Mouse (Mus musculus) ES-E14 (cell line): ENCODE results near the gene Smoc2. TPM values are rescaled to one million over a fixed set of nuclear protein-coding genes. Genes with fewer than 3 reads are reported as not detected.

Experiments
- DNase-seq: peaks from one replicate; pipeline ENCODE4 v3.0.0-alpha.2; 2013; ENCODE audit warnings: low read depth, low spot score
- H3K27ac ChIP-seq: 2 replicates; pipeline ENCODE4 v1.5.1; 2012; ENCODE audit warnings: low read depth, mild to moderate bottlenecking, low read length, moderate library complexity, mixed read lengths; ENCODE audit not compliant: poor library complexity, insufficient read depth, severe bottlenecking
- H3K36me3 ChIP-seq: 2 replicates; pipeline ENCODE4 v1.6.1; 2012; ENCODE audit warnings: mild to moderate bottlenecking, low read length, moderate library complexity, mixed read lengths; ENCODE audit not compliant: control insufficient read depth, poor library complexity, insufficient read depth, severe bottlenecking
- H3K4me1 ChIP-seq, 2 experiments: fragments of 150-350 bp in 1 of 2; sonication (generic) in 1 of 2; 2 replicates each; pipeline ENCODE4 v1.6.1; 2012; ENCODE audit warnings: low read length in 2 of 2, mild to moderate bottlenecking in 1 of 2, mixed read lengths in 1 of 2; ENCODE audit not compliant: control insufficient read depth in 2 of 2, insufficient read depth in 2 of 2, poor library complexity in 1 of 2
- H3K4me3 ChIP-seq, 2 experiments: fragments of 150-350 bp in 1 of 2; sonication (generic) in 1 of 2; 2 replicates each; pipeline ENCODE4 v1.5.1; 2012; ENCODE audit warnings: low read length in 2 of 2, low read depth in 1 of 2, mild to moderate bottlenecking in 1 of 2, mixed read lengths in 1 of 2; ENCODE audit not compliant: insufficient read depth in 1 of 2, poor library complexity in 1 of 2, severe bottlenecking in 1 of 2
- H3K9ac ChIP-seq: 2 replicates; pipeline ENCODE4 v1.6.1; 2012; ENCODE audit warnings: low read depth, mild to moderate bottlenecking, low read length, mixed read lengths; ENCODE audit not compliant: poor library complexity, insufficient read depth, severe bottlenecking
- H3K9me3 ChIP-seq: fragments of 150-350 bp; sonication (generic); 2 replicates; pipeline ENCODE4 v1.6.1; 2012; ENCODE audit warnings: low read depth, mild to moderate bottlenecking, low read length; ENCODE audit not compliant: control insufficient read depth, insufficient read depth
- CHD2 ChIP-seq: IDR thresholded peaks from 2 replicates; pipeline ENCODE4 v1.6.1; 2014; ENCODE audit warnings: mild to moderate bottlenecking, low read depth, low read length, inconsistent platforms
- HCFC1 ChIP-seq: IDR thresholded peaks from 2 replicates; pipeline ENCODE4 v1.6.1; 2012; ENCODE audit warnings: low read length, inconsistent platforms, borderline replicate concordance; ENCODE audit not compliant: insufficient read depth
- MAFK ChIP-seq: IDR thresholded peaks from 2 replicates; pipeline ENCODE4 v1.6.1; 2014; ENCODE audit warnings: mild to moderate bottlenecking, low read depth, low read length, inconsistent platforms; ENCODE audit not compliant: insufficient read depth
- ZC3H11A ChIP-seq: IDR thresholded peaks from 2 replicates; pipeline ENCODE4 v1.6.1; 2012; ENCODE audit warnings: low read depth, mild to moderate bottlenecking, inconsistent platforms, low read length, borderline replicate concordance
- ZNF384 ChIP-seq: IDR thresholded peaks from 2 replicates; pipeline ENCODE4 v1.6.1; 2012; ENCODE audit warnings: low read depth, low read length, inconsistent platforms
- in situ Hi-C, 2 experiments: fragments of 600-800 bp; cut with MboI; formaldehyde crosslinking; loops; one replicate each; pipeline ENCODE4 v1.15.1; 2025; ENCODE audit warnings: low sequenced_read_pairs in 2 of 2, inconsistent platforms in 1 of 2; ENCODE audit not compliant: unreplicated experiment in 2 of 2
- total RNA-seq: library from RNA; depleted of rRNA; stranded (reverse); fragments of 300-350 nt; gene quantifications from 2 replicates; pipeline ENCODE4 v1.2.3, GENCODE M21; 2012

Gene Smoc2
- total RNA-seq, 1 experiment, result 3.1 TPM

GRCm38 (mm10) chr17:14279966-14280300, 627 bp downstream of the Smoc2 start:
- Histone ChIP-seq H3K9me3 (no peaks in the 10 kb centered on the region), H3K4me3 (peak overlapping the region; percentile 48 to 68; a peak in 3 of 4 replicates), H3K9ac (no peak overlapping the region), H3K27ac (no peak overlapping the region), H3K4me1 (peaks cover 0 to 8% of the 10 kb centered on the region in 2 experiments; a peak in 1 of 4 replicates), H3K36me3 (no peaks in the 10 kb centered on the region)
- TF ChIP-seq CHD2 (no peak), ZC3H11A (no peak), MAFK (no peak), ZNF384 (no peak), HCFC1 (no peak)
- in situ Hi-C loops, result no loop called here
- no peak for DNase-seq

GRCm38 (mm10) chr17:14280425-14280833, 1.1 kb downstream of the Smoc2 start:
- no peak for TF ChIP-seq ZC3H11A
- no peak for TF ChIP-seq MAFK
- no peak for TF ChIP-seq HCFC1
- no peak for TF ChIP-seq ZNF384
- TF ChIP-seq CHD2, result no peak
- in situ Hi-C loops, result no loop called here
- Histone ChIP-seq H3K4me3 (peak overlapping the region; percentile 40 to 56; a peak in 3 of 4 replicates), H3K9ac (no peak overlapping the region), H3K36me3 (no peaks in the 10 kb centered on the region), H3K9me3 (no peaks in the 10 kb centered on the region), H3K27ac (no peak overlapping the region), H3K4me1 (peaks cover 0 to 8% of the 10 kb centered on the region in 2 experiments; a peak in 1 of 4 replicates)
- no peak for DNase-seq

- H3K9ac ChIP-seq, result no peak overlapping the region
- DNase-seq, result peak; percentile 57
- H3K4me1 ChIP-seq, result no peaks in the 10 kb centered on the region
- no peak overlapping the region for H3K27ac ChIP-seq
- no peaks in the 10 kb centered on the region for H3K36me3 ChIP-seq
- in situ Hi-C loops, result no loop called here
- no peaks in the 10 kb centered on the region for H3K9me3 ChIP-seq
- H3K4me3 ChIP-seq, result no peak overlapping the region
- TF ChIP-seq ZNF384 (no peak), ZC3H11A (peak; percentile 47; the same call in 1 of the 2 replicates), MAFK (no peak), CHD2 (no peak), HCFC1 (no peak)
Measured at GRCm38 (mm10) chr17:14288015-14288616, 8.8 kb downstream of the Smoc2 start.

- TF ChIP-seq ZNF384 (no peak), HCFC1 (no peak), MAFK (no peak), CHD2 (no peak), ZC3H11A (no peak)
- DNase-seq, result no peak
- Histone ChIP-seq H3K9me3 (no peaks in the 10 kb centered on the region), H3K4me1 (no peaks in the 10 kb centered on the region), H3K4me3 (no peak overlapping the region), H3K9ac (no peak overlapping the region), H3K36me3 (no peaks in the 10 kb centered on the region), H3K27ac (no peak overlapping the region)
- in situ Hi-C loops, result no loop called here
Measured at GRCm38 (mm10) chr17:14293617-14294016, 14.3 kb downstream of the Smoc2 start.

GRCm38 (mm10) chr17:14295146-14295545, 15.8 kb downstream of the Smoc2 start:
- H3K4me3 ChIP-seq, result no peak overlapping the region
- no peaks in the 10 kb centered on the region; the same call in 1 of the 2 replicates for H3K36me3 ChIP-seq
- TF ChIP-seq MAFK, result no peak
- no peak for TF ChIP-seq HCFC1
- TF ChIP-seq CHD2, result no peak
- TF ChIP-seq ZNF384, result no peak
- no peak for TF ChIP-seq ZC3H11A
- DNase-seq, result no peak
- no peaks in the 10 kb centered on the region for H3K9me3 ChIP-seq
- H3K9ac ChIP-seq, result no peak overlapping the region
- in situ Hi-C loops, result no loop called here
- no peaks in the 10 kb centered on the region for H3K4me1 ChIP-seq
- no peak overlapping the region for H3K27ac ChIP-seq
